Mouse (Mus musculus): ENCODE results near the gene Fcgr3. TPM values are rescaled to one million over a fixed set of nuclear protein-coding genes. Genes with fewer than 3 reads are reported as not detected.

The Fcgr3 gene
- polyA plus RNA-seq, 1 experiment from 2014 or later: 3.8 TPM

GRCm38 (mm10) chr1:171031752-171032151, 33.0 kb downstream of the Fcgr3 start:
- no peak for ATAC-seq
- H3K27me3 ChIP-seq: peaks cover 45% of the 10 kb centered on the region
- H3K4me3 ChIP-seq: no peak overlapping the region
- H3K9me3 ChIP-seq (replicated peaks): no peaks in the 10 kb centered on the region
- no peak overlapping the region for H3K27ac ChIP-seq
- H3K4me1 ChIP-seq: peaks cover 28% of the 10 kb centered on the region
- 93% methylated on average over 3 of the region's 3 CpGs for WGBS
- no peak overlapping the region for H3K4me2 ChIP-seq
- no peaks in the 10 kb centered on the region for H3K36me3 ChIP-seq (ENCODE audit: poor library complexity, severe bottlenecking)
- H3K9ac ChIP-seq: no peak overlapping the region

GRCm38 (mm10) chr1:171019311-171019950, 45.3 kb downstream of the Fcgr3 start:
- Histone ChIP-seq H3K27ac (no peak overlapping the region), H3K4me3 (no peak overlapping the region), H3K4me1 (no peaks in the 10 kb centered on the region), H3K9me3 (replicated peaks) (no peaks in the 10 kb centered on the region), H3K36me3 (ENCODE audit: poor library complexity, severe bottlenecking) (no peaks in the 10 kb centered on the region), H3K9ac (no peak overlapping the region), H3K4me2 (no peak overlapping the region), H3K27me3 (no peaks in the 10 kb centered on the region)
- WGBS: 80% methylated on average over 7 of the region's 7 CpGs
- ATAC-seq: no peak

GRCm38 (mm10) chr1:171018737-171019136, 46.0 kb downstream of the Fcgr3 start, which contains the start of gene Fcgr4:
Gene Fcgr4 (plus strand): TSS chr1:171018920.
- H3K36me3 ChIP-seq (ENCODE audit: poor library complexity, severe bottlenecking): no peaks in the 10 kb centered on the region
- H3K9ac ChIP-seq: no peak within 1 kb of the TSS
- H3K4me2 ChIP-seq: no peak within 1 kb of the TSS
- no peaks in the 10 kb centered on the region for H3K27me3 ChIP-seq
- H3K27ac ChIP-seq: no peak within 1 kb of the TSS
- no peak within 1 kb of the TSS for H3K4me3 ChIP-seq
- no peak for ATAC-seq
- no peaks in the 10 kb centered on the region for H3K9me3 ChIP-seq (replicated peaks)
- 89% methylated on average over 2 of the region's 2 CpGs for WGBS
- H3K4me1 ChIP-seq: no peaks in the 10 kb centered on the region

- Histone ChIP-seq H3K4me1 (no peaks in the 10 kb centered on the region), H3K4me3 (no peak overlapping the region), H3K9ac (no peak overlapping the region), H3K27me3 (no peaks in the 10 kb centered on the region), H3K27ac (no peak overlapping the region), H3K4me2 (no peak overlapping the region), H3K36me3 (ENCODE audit: poor library complexity, severe bottlenecking) (no peaks in the 10 kb centered on the region), H3K9me3 (replicated peaks) (no peaks in the 10 kb centered on the region)
- ATAC-seq: no peak
- 61% methylated on average over 6 of the region's 6 CpGs for WGBS
Measured at GRCm38 (mm10) chr1:171017468-171018158, 47.1 kb downstream of the Fcgr3 start.

GRCm38 (mm10) chr1:171016676-171017356, 47.9 kb downstream of the Fcgr3 start:
- ATAC-seq: no peak
- Histone ChIP-seq H3K27ac (no peak overlapping the region), H3K4me3 (no peak overlapping the region), H3K27me3 (no peaks in the 10 kb centered on the region), H3K4me2 (no peak overlapping the region), H3K9me3 (replicated peaks) (no peaks in the 10 kb centered on the region), H3K9ac (no peak overlapping the region), H3K4me1 (no peaks in the 10 kb centered on the region), H3K36me3 (ENCODE audit: poor library complexity, severe bottlenecking) (no peaks in the 10 kb centered on the region)
- WGBS: 86% methylated on average over 6 of the region's 6 CpGs

DNA sequence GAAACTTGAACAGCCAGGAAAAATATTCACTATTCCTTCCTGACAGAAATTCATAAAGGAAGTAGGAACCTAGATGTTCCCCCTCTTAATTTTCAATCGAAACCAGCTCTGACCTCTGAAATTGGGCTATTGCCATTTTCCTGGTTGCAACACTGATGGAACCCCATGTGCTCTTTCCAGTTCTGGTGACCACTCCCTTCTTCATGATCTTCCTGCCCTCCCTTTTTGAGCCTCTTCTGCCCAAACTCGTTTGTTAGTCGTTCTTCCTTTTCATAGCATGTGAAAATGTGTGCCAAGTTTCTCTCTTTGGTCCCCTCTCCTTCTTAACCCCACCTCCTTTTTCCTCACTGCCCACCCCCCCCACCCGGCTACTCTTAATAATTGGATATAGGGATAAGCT, 53.0 kb downstream of the Fcgr3 start:
- Histone ChIP-seq H3K4me2 (no peak overlapping the region), H3K4me1 (no peaks in the 10 kb centered on the region), H3K9ac (no peak overlapping the region), H3K36me3 (ENCODE audit: poor library complexity, severe bottlenecking) (no peaks in the 10 kb centered on the region), H3K4me3 (no peak overlapping the region), H3K27ac (no peak overlapping the region), H3K27me3 (no peaks in the 10 kb centered on the region), H3K9me3 (replicated peaks) (no peaks in the 10 kb centered on the region)
- WGBS: 71% methylated on average over 4 of the region's 4 CpGs
- ATAC-seq: no peak

- H3K4me1 ChIP-seq: no peaks in the 10 kb centered on the region
- H3K9ac ChIP-seq: no peak overlapping the region
- H3K4me2 ChIP-seq: no peak overlapping the region
- no peaks in the 10 kb centered on the region for H3K27me3 ChIP-seq
- no peak overlapping the region for H3K4me3 ChIP-seq
- H3K36me3 ChIP-seq (ENCODE audit: poor library complexity, severe bottlenecking): no peaks in the 10 kb centered on the region
- ATAC-seq: no peak
- WGBS: 88% methylated on average over 2 of the region's 2 CpGs
- H3K9me3 ChIP-seq (replicated peaks): no peaks in the 10 kb centered on the region
- H3K27ac ChIP-seq: no peak overlapping the region
Measured at GRCm38 (mm10) chr1:171006905-171007304, 57.8 kb downstream of the Fcgr3 start.

- Histone ChIP-seq H3K4me2 (no peak overlapping the region), H3K27ac (no peak overlapping the region), H3K4me1 (no peaks in the 10 kb centered on the region), H3K4me3 (no peak overlapping the region), H3K9ac (no peak overlapping the region), H3K9me3 (replicated peaks) (no peaks in the 10 kb centered on the region), H3K27me3 (no peaks in the 10 kb centered on the region), H3K36me3 (ENCODE audit: poor library complexity, severe bottlenecking) (no peaks in the 10 kb centered on the region)
- WGBS: 91% methylated on average over 4 of the region's 4 CpGs
- ATAC-seq: no peak
Measured at GRCm38 (mm10) chr1:171006335-171006734, 58.4 kb downstream of the Fcgr3 start.

GRCm38 (mm10) chr1:171005586-171005985, 59.1 kb downstream of the Fcgr3 start:
- no peak for ATAC-seq
- H3K27me3 ChIP-seq: no peaks in the 10 kb centered on the region
- no peak overlapping the region for H3K27ac ChIP-seq
- H3K4me3 ChIP-seq: no peak overlapping the region
- no peak overlapping the region for H3K4me2 ChIP-seq
- H3K4me1 ChIP-seq: no peaks in the 10 kb centered on the region
- H3K36me3 ChIP-seq (ENCODE audit: poor library complexity, severe bottlenecking): no peaks in the 10 kb centered on the region
- no peaks in the 10 kb centered on the region for H3K9me3 ChIP-seq (replicated peaks)
- H3K9ac ChIP-seq: no peak overlapping the region

DNA sequence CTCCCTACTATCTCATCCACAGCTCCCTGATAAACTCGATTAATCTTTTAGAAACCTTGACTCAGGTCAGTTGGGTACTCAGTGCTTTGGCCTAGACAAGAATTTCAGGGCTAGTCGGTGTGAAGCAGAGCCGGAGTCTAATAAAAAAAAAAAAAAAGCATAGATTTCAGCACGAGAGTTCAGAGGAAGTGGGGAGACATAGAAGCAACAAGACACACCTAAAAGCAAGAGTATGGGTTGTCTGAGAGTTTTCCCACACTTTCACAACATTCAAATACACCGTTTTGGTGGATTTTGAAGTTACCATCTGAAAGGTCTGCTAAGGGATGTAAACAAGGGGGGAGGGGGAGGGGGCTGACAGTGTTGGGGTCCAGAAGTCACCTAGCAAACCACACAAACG, 59.7 kb downstream of the Fcgr3 start:
- Histone ChIP-seq H3K4me2 (no peak overlapping the region), H3K27me3 (no peaks in the 10 kb centered on the region), H3K36me3 (ENCODE audit: poor library complexity, severe bottlenecking) (no peaks in the 10 kb centered on the region), H3K4me1 (no peaks in the 10 kb centered on the region), H3K9me3 (replicated peaks) (no peaks in the 10 kb centered on the region), H3K27ac (no peak overlapping the region), H3K4me3 (no peak overlapping the region), H3K9ac (no peak overlapping the region)
- ATAC-seq: no peak
- 76% methylated on average over 6 of the region's 6 CpGs for WGBS

Data from forebrain, embryonic 13.5 days (tissue).